In the genomic region with DNA sequence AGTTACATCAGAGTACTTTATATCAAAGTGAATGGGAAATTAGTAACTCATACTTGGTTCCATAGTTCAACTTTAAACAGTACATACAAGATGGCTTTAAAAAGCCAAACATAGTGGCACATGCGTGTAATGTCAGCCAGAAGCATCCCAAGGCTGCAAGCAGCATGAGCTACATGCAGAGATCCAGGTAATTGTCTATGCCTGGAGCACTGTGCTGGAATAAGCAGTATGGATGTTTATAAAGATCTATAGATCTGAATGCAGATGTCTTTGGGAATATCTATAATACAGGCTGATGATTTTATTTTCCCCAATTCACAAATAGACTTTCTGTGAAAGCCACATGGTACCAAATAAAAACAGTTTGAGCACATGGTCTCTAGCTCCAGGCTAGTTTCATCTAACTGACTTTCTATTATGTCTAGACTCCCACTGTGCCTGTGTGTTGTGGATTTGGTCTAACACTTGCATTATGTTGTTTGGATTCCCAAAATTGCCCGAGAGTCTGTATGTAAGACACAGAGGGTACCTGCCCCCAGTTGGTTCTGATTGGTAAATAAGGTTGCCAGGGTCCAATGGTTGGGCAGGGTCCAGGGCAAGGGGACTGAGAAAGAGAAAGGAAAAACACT, we compare ENCODE assay signal across 24 mouse cellular contexts.
"Had no signal": no experiment of that assay in that cellular context is flagged by ENCODE, and none has a peak within 500 bp of the region (broad histone marks: within the 10 kb centered on the region; RNA-seq: fewer than 3 reads in every experiment).

No protein-coding gene starts in this region.

- H3K4me3 ChIP-seq: layer of hippocampus, adult 2 months; limb, embryonic 12.5 days; limb, embryonic 15.5 days; megakaryocyte, embryonic 14.5 days had no signal

- H3K27ac ChIP-seq: kidney, postnatal 0 days; layer of hippocampus, adult 2 months; limb, embryonic 12.5 days; limb, embryonic 15.5 days; liver, embryonic 14.5 days; stomach, postnatal 0 days had no signal

- DNase-seq: kidney, adult 2 months; kidney, postnatal 25 days; layer of hippocampus, adult 9-11 months; liver, postnatal 0 days; lung, embryonic 14.5 days; lung, postnatal 36 days; retina, postnatal 1 day; right cerebral cortex, postnatal 25 days; spleen, adult 18-20 months; thymus, adult 2 months; thymus, postnatal 14 days; thymus, postnatal 4 days had no signal

- ATAC-seq: intestine, postnatal 0 days; liver, postnatal 0 days; lung, postnatal 0 days; midbrain, embryonic 16.5 days had no signal

- H3K36me3 ChIP-seq: limb, embryonic 12.5 days; limb, embryonic 15.5 days had no signal

- H3K9ac ChIP-seq: limb, embryonic 12.5 days; limb, embryonic 15.5 days; liver, embryonic 14.5 days; liver, postnatal 0 days; lung, embryonic 14.5 days had no signal

- H3K9me3 ChIP-seq: limb, embryonic 12.5 days; limb, embryonic 15.5 days; megakaryocyte, embryonic 14.5 days had no signal

- H3K27me3 ChIP-seq: limb, embryonic 12.5 days; limb, embryonic 15.5 days; megakaryocyte, embryonic 14.5 days had no signal

- H3K4me1 ChIP-seq: limb, embryonic 12.5 days; limb, embryonic 15.5 days; megakaryocyte, embryonic 14.5 days had no signal

- H3K4me2 ChIP-seq: limb, embryonic 12.5 days; limb, embryonic 15.5 days; liver, embryonic 11.5 days; lung, embryonic 14.5 days; midbrain, embryonic 11.5 days had no signal
